Mouse (Mus musculus) right cerebral cortex, postnatal 25 days (tissue): Measurements from ENCODE around the gene Ncaph2.

Source experiments
- DNase-seq: peaks from one replicate; pipeline ENCODE4 v3.0.0; 2022

Gene Ncaph2

GRCm38 (mm10) chr15:89343325-89343724 is 12.2 kb upstream of the Ncaph2 start:
- DNase-seq, result no peak

- no peak for DNase-seq
Measured at GRCm38 (mm10) chr15:89350447-89350846, 5.1 kb upstream of the Ncaph2 start.

- no peak for DNase-seq
Measured at GRCm38 (mm10) chr15:89351302-89351701, 4.2 kb upstream of the Ncaph2 start.

DNA sequence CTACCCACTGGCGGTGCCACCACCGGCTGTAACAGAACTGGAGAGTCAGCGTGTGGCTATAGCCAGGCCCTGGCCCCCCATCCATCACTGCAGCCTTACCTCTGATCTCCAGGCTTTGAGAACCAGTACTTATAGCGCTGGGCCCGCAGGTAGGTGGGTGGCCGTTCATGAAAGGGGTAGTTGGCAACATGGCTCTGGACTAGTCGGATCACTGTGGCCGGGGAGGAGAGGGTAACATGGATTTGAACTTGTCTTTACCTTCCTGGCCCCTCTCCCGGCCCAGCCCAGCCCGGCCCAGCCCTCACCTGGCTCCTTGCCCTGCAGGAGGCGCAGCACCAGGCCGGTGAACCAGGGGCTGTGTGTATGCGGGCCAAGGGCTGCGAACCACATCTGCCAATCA is 3.5 kb upstream of the Ncaph2 start:
- no peak for DNase-seq

GRCm38 (mm10) chr15:89352795-89353194 is 2.7 kb upstream of the Ncaph2 start:
- DNase-seq, result no peak

DNA sequence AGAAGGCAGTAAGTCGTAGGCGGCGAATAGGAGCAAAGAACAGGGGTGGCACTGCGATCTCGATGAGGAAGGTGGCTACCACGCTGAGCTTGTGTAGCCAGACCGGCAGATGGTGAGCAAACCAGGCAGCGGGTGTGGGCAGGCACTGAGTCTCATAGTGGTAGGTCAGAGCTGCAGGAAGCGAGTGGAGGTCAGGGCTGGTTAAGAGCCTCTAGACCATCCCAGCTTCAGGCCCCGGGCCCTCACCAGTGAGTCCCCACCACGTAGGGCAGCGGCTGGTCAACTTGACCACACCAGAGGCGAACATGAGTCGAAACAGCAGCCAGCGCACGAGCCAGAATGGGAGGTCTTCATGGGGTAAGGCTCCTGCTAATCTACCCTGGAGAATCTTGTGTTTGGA is 1.7 kb upstream of the Ncaph2 start:
- DNase-seq, result no peak

- no peak for DNase-seq
Measured at GRCm38 (mm10) chr15:89354455-89354854, 1.1 kb upstream of the Ncaph2 start.

DNA sequence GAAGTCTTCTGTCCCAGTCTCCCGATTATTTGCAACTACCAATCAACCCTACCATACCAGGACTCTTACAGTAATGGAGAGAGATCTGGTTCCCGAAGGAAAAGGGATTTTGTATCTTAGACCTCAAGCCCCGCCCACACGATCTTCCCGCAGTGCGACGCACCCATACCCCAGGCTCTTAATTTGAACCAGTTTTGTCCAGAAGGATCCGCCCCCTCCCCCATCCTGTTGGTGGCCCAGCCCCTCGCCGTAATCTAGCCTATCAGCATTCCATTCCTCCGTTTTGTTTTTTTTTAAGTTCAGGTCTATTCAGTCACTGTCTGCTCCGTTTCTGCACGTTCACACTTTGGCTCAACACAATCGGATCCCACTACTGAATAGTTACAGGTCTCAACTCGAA is 853 bp downstream of the Ncaph2 start:
- DNase-seq, result no peak

- no peak for DNase-seq
Measured at GRCm38 (mm10) chr15:89358784-89359183, 3.3 kb downstream of the Ncaph2 start.

DNA sequence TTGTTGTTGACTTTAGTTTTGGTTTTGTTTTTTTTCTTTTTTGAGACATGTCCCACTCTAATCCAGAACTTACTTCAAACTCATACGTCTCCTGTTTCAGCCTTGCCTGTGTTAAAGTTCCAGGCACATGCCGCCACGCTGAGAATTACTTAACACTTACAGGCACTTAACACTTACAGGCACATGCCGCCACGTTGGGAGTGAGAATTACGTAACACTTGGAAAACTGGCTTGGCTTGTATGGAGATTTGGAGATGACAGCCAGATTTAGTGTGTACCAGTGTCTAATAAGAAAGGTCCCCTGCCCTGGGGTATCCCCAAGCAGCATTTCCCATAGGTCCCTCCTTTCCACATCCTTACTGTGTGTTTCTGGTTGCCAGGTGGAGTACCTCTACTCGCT is 7.5 kb downstream of the Ncaph2 start:
- DNase-seq, result no peak

- DNase-seq, result no peak
Measured at GRCm38 (mm10) chr15:89365141-89365551, 9.6 kb downstream of the Ncaph2 start.

DNA sequence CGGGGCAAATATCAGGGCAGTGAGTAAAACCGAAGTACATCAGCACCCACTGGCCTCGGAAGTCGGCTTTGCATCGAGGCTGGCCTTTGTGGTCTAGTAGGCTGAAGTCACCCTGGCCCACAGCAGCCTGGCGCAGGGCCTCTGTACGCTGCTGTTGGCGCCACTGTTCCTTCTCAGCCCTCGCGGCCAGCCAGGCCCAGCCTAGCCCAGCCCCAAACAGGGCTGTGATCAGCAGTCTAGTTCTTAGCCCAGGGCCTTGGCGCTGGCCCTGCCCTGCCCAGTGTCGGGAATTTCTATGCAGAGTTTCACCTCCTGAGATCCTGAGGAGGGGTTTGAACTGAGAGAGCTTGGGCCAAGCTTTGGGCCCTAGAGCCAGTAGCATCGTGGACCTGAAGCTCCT is 16.5 kb downstream of the Ncaph2 start:
- no peak for DNase-seq

DNA sequence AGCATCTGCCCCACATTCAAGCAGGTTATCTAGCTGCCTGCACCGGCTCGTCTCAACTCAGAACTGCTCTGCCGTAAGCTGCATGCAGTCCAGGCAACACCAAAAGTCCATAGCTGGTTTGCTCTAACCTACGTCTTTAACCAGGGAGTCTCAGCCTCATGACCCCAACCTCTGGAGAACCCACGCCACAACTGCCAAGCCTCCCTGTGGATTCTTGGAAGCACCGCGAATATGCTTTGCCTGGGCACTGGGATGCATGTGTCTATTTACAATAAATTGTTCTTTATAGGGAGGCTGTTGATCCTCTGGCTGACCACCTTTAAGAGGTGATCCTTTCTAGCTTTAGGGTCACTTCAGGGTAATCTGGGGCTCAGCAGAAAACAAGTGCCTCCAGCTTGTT is 17.0 kb downstream of the Ncaph2 start:
- no peak for DNase-seq

GRCm38 (mm10) chr15:89373027-89373761 is 17.7 kb downstream of the Ncaph2 start:
- peak; percentile 79 for DNase-seq

GRCm38 (mm10) chr15:89373762-89374248 is 18.3 kb downstream of the Ncaph2 start, which contains the start of gene Sco2:
Gene Sco2, minus strand, starts transcription at chr15:89373846.
- DNase-seq, result peak; percentile 90

GRCm38 (mm10) chr15:89374340-89374739 is 18.8 kb downstream of the Ncaph2 start:
- no peak for DNase-seq

DNA sequence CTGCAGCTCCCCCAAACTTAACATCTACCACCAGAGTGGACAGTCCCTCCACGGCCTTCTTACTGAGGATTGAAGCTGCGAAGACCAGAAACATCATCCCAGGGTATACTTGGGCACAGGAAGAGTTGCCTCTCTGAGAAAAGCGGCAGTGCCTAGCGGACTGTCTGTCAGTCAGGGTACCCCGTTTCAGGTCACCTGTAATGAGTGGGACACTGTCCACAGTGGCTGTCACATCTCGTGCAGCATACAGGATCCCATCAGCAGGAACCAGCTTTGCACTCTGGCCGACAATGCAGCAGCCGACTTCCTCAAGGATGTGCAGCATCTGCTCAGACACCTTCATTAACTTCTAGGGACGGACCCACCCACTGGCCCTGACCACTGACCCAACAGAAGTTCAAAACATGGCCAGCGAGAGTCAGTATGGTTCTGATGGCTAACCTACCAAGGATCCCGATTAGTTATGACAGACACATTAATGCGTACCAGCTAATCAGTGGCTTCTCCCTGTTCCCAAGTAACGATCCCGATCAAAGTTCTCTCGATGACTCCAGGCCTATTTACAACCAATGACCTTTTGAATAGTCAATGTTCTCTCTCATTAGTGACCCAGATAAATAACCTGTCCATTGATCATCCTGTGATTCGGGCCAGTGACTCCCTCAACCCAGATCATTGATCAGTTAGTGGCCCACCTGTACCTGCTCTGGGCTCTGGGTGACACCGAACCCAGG is 19.4 kb downstream of the Ncaph2 start:
- no peak for DNase-seq

DNA sequence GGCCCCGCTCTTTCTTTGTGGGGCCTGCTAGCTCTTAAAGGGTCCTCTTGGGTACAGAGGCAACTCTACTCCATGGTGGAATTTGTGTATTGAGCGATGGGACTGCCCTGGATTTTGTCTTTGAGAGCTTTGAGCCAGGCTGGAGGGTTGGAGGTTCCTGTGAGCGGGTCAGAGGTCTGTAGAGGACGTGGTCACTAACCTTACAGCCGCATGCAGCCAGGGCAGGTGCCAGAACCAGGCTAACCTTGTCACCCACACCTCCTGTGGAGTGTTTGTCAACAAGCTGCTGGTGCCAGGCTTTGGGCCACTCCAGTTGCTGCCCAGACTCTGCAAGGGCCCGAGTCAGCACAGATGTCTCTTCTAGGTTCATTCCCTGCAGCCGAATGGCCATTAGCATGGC is 20.5 kb downstream of the Ncaph2 start:
- no peak for DNase-seq

- no peak for DNase-seq
Measured at GRCm38 (mm10) chr15:89376957-89377356, 21.4 kb downstream of the Ncaph2 start, which contains the start of gene Tymp. Gene Tymp, minus strand, starts transcription at chr15:89377039.

DNA sequence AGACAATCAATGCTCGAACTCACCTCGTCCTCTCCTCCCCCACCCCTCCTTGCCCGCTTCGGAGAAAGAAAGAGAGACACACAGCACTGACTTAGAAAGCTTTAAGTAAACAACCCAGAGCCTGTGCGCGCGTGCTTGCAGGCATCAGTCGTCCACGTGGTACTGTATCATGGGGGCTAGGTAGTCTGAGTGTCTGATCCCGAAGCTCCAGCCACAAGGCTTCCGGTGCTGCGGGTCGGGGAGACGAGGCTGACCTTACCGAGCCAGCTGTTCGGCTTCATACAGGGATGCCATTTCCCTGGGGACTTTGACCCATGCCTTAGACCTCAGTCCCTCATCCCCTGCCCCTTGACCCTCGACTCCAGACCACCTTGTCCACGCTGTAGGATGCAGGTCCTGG is 21.8 kb downstream of the Ncaph2 start:
- DNase-seq, result no peak

GRCm38 (mm10) chr15:89377938-89378828 is 22.7 kb downstream of the Ncaph2 start:
- DNase-seq, result no peak

GRCm38 (mm10) chr15:89378831-89379401 is 23.4 kb downstream of the Ncaph2 start, which contains the start of gene Odf3b:
Gene Odf3b, minus strand, starts transcription at chr15:89379282.
- DNase-seq, result no peak

GRCm38 (mm10) chr15:89379429-89379828 is 23.9 kb downstream of the Ncaph2 start:
- no peak for DNase-seq
